Mouse (Mus musculus): ENCODE results near the gene Tle3. TPM values are rescaled to one million over a fixed set of nuclear protein-coding genes. Genes with fewer than 3 reads are reported as not detected.

The Tle3 gene
- polyA plus RNA-seq, 1 experiment, result 121 TPM

DNA sequence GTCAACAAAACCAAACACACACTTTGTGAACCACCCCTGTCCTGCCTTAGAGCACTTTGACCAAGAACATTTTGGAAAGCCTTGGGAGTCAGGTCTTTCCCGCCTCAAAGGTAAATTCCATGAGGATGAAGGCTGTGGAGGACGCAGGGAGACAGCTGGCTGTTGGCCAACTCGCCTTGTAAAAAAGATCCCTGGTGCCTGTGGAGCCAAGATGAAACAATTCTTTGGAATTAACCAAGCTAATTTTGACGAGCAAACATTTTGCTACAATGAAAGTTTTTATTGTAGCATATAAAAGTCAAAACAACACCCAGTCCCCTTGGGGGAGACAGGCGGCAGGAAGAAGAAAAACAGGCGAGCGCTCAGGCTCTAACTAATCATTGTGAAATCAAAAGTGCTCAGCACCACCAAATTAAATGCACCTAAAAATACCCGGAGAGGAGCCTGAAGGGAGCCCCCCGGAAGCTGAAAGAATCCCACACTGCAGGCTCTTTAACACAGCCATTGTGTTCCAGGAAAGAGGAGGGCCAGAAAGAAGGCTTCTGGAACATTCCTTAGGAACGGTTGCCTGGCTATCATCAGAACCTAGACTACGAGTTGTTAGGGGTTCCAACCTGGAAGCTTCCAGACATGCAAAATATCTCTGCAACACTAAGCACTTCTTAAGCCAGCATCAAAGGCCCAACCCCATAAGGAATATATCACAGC is 69.2 kb downstream of the Tle3 start:
- peak; percentile 43 for DNase-seq (ENCODE audit: low read depth)
- TF ChIP-seq CTCF (IDR thresholded peaks at IDR 0.05; ENCODE audit: borderline replicate concordance, extremely low read depth, insufficient read depth, insufficient read length) (no peak), POLR2A (IDR thresholded peaks at IDR 0.05; ENCODE audit: borderline replicate concordance, extremely low read depth, insufficient read depth, insufficient read length, poor library complexity, severe bottlenecking) (no peak)

GRCm38 (mm10) chr9:61442951-61443630 is 70.9 kb downstream of the Tle3 start:
- TF ChIP-seq POLR2A (IDR thresholded peaks at IDR 0.05; ENCODE audit: borderline replicate concordance, extremely low read depth, insufficient read depth, insufficient read length, poor library complexity, severe bottlenecking) (no peak), CTCF (IDR thresholded peaks at IDR 0.05; ENCODE audit: borderline replicate concordance, extremely low read depth, insufficient read depth, insufficient read length) (no peak)
- DNase-seq (ENCODE audit: low read depth), result peak; percentile 52

- TF ChIP-seq POLR2A (IDR thresholded peaks at IDR 0.05; ENCODE audit: borderline replicate concordance, extremely low read depth, insufficient read depth, insufficient read length, poor library complexity, severe bottlenecking) (no peak), CTCF (IDR thresholded peaks at IDR 0.05; ENCODE audit: borderline replicate concordance, extremely low read depth, insufficient read depth, insufficient read length) (no peak)
- DNase-seq (ENCODE audit: low read depth), result no peak
Observed at GRCm38 (mm10) chr9:61445151-61445550, 73.0 kb downstream of the Tle3 start.

DNA sequence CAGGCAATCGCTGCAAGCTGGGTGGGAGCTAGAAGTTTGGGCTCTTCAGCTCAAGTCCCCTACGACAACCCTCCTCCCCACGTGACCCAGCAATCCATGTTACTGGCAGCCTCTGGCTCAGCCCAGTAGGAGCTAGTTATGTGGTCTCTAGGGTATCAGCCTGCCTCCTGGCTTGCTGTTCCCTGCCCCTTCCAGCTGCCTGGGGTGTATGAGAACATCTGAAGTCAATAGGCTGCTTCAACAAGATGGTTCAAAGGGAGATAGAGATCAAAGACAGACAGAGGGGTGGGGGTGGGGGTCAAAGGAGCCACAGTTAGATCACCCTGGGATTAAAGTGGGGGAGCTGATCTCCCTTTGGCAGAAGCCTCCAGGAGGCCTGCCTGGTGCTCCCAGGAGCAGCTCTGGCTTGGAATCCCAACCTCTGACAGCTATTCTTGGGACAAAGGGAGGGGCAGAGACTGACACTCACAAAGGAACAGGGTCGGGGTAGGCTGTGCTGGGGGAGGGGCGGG is 73.6 kb downstream of the Tle3 start:
- TF ChIP-seq POLR2A (IDR thresholded peaks at IDR 0.05; ENCODE audit: borderline replicate concordance, extremely low read depth, insufficient read depth, insufficient read length, poor library complexity, severe bottlenecking) (no peak), CTCF (IDR thresholded peaks at IDR 0.05; ENCODE audit: borderline replicate concordance, extremely low read depth, insufficient read depth, insufficient read length) (no peak)
- peak; percentile 56 for DNase-seq (ENCODE audit: low read depth)

DNA sequence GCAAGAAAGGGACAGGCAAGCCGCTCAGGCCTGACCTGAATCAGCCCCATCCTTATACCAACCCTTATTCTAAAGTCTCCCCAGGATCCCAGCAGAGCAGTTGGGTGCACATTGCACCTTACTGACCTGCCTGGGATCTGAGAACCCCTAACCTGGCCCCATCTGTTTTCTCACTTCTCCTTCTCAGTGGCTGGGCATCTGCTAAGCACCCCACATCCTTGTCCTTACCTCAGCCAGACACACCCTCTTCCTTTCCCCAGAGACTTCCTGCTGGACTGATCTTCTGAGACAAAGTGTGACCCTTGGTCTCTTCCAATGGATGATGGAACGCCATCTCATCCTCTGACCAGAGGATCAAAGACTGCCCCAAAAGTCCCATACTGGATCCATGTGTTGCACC is 74.8 kb downstream of the Tle3 start:
- DNase-seq (ENCODE audit: low read depth), result no peak
- TF ChIP-seq POLR2A (IDR thresholded peaks at IDR 0.05; ENCODE audit: borderline replicate concordance, extremely low read depth, insufficient read depth, insufficient read length, poor library complexity, severe bottlenecking) (no peak), CTCF (IDR thresholded peaks at IDR 0.05; ENCODE audit: borderline replicate concordance, extremely low read depth, insufficient read depth, insufficient read length) (no peak)

DNA sequence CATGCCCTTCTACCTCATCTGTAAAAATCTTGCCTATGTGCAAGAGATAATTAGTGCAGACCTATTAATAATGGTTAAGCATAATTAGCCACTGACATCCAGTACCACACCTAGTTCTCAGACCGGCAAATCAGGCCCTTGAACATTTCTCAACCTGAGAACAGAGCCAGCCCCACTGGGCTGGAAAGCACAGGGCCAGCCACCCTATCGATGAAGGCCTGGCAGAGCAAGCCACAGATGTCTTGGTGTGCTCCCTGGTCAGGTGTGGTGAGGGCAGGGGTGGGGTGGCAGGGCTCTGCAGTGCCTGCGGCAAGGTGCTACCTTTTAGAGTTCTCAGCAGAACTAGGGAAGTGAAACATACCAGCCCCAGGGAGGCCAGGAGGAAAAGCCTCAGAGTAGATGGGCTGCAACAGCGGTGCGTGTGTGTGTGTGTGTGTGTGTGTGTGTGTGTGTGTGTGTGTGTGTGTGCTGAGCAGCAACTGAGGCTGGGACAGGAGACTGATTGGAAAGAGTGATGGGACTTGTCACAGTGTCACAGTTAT is 77.3 kb downstream of the Tle3 start:
- DNase-seq (ENCODE audit: low read depth), result no peak
- no peak for TF ChIP-seq CTCF (IDR thresholded peaks at IDR 0.05; ENCODE audit: borderline replicate concordance, extremely low read depth, insufficient read depth, insufficient read length)
- no peak for TF ChIP-seq POLR2A (IDR thresholded peaks at IDR 0.05; ENCODE audit: borderline replicate concordance, extremely low read depth, insufficient read depth, insufficient read length, poor library complexity, severe bottlenecking)

GRCm38 (mm10) chr9:61452081-61452480 is 79.9 kb downstream of the Tle3 start:
- DNase-seq (ENCODE audit: low read depth), result no peak
- no peak for TF ChIP-seq POLR2A (IDR thresholded peaks at IDR 0.05; ENCODE audit: borderline replicate concordance, extremely low read depth, insufficient read depth, insufficient read length, poor library complexity, severe bottlenecking)
- no peak for TF ChIP-seq CTCF (IDR thresholded peaks at IDR 0.05; ENCODE audit: borderline replicate concordance, extremely low read depth, insufficient read depth, insufficient read length)

GRCm38 (mm10) chr9:61455861-61456261 is 83.7 kb downstream of the Tle3 start:
- TF ChIP-seq CTCF (IDR thresholded peaks at IDR 0.05; ENCODE audit: borderline replicate concordance, extremely low read depth, insufficient read depth, insufficient read length) (no peak), POLR2A (IDR thresholded peaks at IDR 0.05; ENCODE audit: borderline replicate concordance, extremely low read depth, insufficient read depth, insufficient read length, poor library complexity, severe bottlenecking) (no peak)

DNA sequence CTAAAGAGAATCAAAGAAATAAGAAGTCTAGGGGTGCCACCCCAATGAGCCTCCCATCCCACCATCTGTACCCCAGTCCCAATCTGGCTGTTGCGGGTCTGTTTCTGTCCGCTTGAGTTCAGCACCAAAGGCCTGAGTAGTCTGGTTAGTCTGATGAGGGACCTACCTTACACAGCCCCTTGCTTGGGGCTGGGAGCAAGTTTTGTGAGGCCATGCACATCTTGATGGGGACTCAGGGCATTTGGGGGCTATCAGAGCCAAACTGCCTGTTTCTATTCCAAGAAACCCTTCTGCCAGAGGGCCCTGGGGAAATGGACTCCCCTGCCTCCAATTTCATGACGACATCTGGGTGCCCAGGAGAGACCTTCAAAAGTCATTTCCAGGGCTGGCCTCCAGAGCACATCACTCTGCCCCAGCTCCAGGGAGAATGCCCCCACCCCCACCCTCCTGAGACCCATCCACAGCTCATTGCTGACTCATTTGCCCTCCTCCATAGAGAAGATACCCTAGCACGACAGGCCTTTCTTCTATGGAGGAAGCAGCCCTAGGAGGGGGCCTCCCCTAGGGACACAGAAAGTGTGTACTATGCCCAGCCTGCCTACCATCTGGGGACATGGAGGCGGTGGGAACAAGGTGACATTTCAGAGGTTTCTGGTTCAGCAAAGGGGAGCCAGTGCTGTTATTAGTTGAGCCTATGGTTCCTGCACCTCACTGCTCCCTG is 84.4 kb downstream of the Tle3 start:
- TF ChIP-seq CTCF (IDR thresholded peaks at IDR 0.05; ENCODE audit: borderline replicate concordance, extremely low read depth, insufficient read depth, insufficient read length) (no peak), POLR2A (IDR thresholded peaks at IDR 0.05; ENCODE audit: borderline replicate concordance, extremely low read depth, insufficient read depth, insufficient read length, poor library complexity, severe bottlenecking) (no peak)
- no peak for DNase-seq (ENCODE audit: low read depth)

More at GRCm38 (mm10) chr9:61455861-61456261, 83.7 kb downstream of the Tle3 start:
- no peak for DNase-seq (ENCODE audit: low read depth)

DNA sequence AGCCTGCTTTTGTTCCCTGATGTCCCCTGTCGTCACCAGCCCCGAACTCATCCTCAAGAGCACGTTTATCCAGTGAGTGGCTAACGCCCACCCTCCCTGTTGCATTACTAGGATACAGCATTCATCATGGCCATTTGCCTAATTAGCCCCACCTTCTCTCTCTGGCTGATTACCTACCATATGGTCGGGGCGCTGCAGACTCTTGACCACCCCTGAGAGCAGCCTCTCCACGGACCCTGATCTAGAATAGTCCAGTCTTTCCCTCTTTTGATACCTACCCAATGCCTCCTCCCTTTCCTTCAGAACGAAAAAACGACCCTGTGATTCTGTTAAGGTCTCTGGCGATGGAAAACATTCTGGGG is 85.0 kb downstream of the Tle3 start:
- TF ChIP-seq POLR2A (IDR thresholded peaks at IDR 0.05; ENCODE audit: borderline replicate concordance, extremely low read depth, insufficient read depth, insufficient read length, poor library complexity, severe bottlenecking) (no peak), CTCF (IDR thresholded peaks at IDR 0.05; ENCODE audit: borderline replicate concordance, extremely low read depth, insufficient read depth, insufficient read length) (no peak)
- DNase-seq (ENCODE audit: low read depth), result peak; percentile 41

DNA sequence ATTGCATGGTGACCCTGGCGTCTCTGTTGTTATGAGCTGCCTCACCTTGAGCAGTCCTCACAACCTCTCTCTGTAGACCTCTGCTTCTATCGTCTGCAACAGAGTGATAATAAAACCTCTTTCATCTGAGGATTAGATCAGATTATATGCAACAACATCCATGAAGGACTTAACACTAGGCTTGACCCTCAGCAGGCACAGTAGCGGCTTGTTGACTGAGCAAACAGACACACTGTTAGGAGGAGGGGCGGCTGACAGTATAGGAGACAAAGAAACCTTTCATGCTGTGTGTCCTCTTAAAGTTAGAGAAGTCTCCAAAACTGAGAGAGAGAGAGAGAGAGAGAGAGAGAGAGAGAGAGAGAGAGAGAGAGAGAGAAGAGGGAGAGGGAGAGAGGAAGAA is 89.7 kb downstream of the Tle3 start:
- TF ChIP-seq POLR2A (IDR thresholded peaks at IDR 0.05; ENCODE audit: borderline replicate concordance, extremely low read depth, insufficient read depth, insufficient read length, poor library complexity, severe bottlenecking) (no peak), CTCF (IDR thresholded peaks at IDR 0.05; ENCODE audit: borderline replicate concordance, extremely low read depth, insufficient read depth, insufficient read length) (no peak)

More for the DNA sequence above, 89.7 kb downstream of the Tle3 start:
- no peak for DNase-seq (ENCODE audit: low read depth)

Data from brain, embryonic 14.5 days (tissue).